Mouse (Mus musculus) ES-Bruce4 (cell line): ENCODE data around the gene Tbkbp1. TPM values are rescaled to one million over a fixed set of nuclear protein-coding genes. Genes with fewer than 3 reads are reported as not detected.

Source experiments
- H3K27ac ChIP-seq: 2 replicates; pipeline ENCODE4 v1.5.1; 2012; ENCODE audit warnings: low read length, inconsistent platforms; ENCODE audit not compliant: insufficient read depth
- H3K27me3 ChIP-seq: 2 replicates; pipeline ENCODE4 v1.6.1; 2012; ENCODE audit warnings: mild to moderate bottlenecking, low read length, inconsistent platforms; ENCODE audit not compliant: control insufficient read depth, poor library complexity, insufficient read depth, severe bottlenecking
- H3K36me3 ChIP-seq: 2 replicates; pipeline ENCODE4 v1.6.1; 2012; ENCODE audit warnings: inconsistent platforms, mild to moderate bottlenecking, low read length, moderate library complexity; ENCODE audit not compliant: control insufficient read depth, poor library complexity, insufficient read depth, severe bottlenecking
- H3K4me1 ChIP-seq: one replicate; pipeline ENCODE4 v1.8.1; 2011; ENCODE audit warnings: low read length; ENCODE audit not compliant: control insufficient read depth, insufficient read depth
- H3K4me3 ChIP-seq: 2 replicates; pipeline ENCODE4 v1.5.1; 2011; ENCODE audit warnings: low read depth, mild to moderate bottlenecking, low read length
- H3K9ac ChIP-seq: 2 replicates; pipeline ENCODE4 v1.6.1; 2012; ENCODE audit warnings: low read depth, mild to moderate bottlenecking, inconsistent platforms; ENCODE audit not compliant: poor library complexity, severe bottlenecking
- H3K9me3 ChIP-seq: replicated peaks from 2 replicates; pipeline ENCODE4 v1.6.1; 2012; ENCODE audit warnings: mild to moderate bottlenecking, low read length, inconsistent platforms; ENCODE audit not compliant: control insufficient read depth, poor library complexity, insufficient read depth, severe bottlenecking
- CTCF ChIP-seq: IDR thresholded peaks from one replicate; pipeline ENCODE4 v1.8.1; 2011; ENCODE audit warnings: low read depth, low read length
- EP300 ChIP-seq: IDR thresholded peaks from 2 replicates; pipeline ENCODE4 v1.6.1; 2011; ENCODE audit warnings: low read depth, low read length; ENCODE audit not compliant: insufficient read depth
- POLR2A ChIP-seq: IDR thresholded peaks from one replicate; pipeline ENCODE4 v1.8.1; 2011; ENCODE audit warnings: low read length; ENCODE audit not compliant: insufficient read depth
- polyA plus RNA-seq: library from polyadenylated mRNA; stranded (reverse); fragments of >200 nt; gene quantifications from 2 replicates; pipeline ENCODE4 v1.2.4, GENCODE M21; 2011; ENCODE audit warnings: low read depth; ENCODE audit not compliant: missing spikeins, insufficient read depth, insufficient read length

Gene Tbkbp1
- polyA plus RNA-seq, 1 experiment: 5.4 TPM

DNA sequence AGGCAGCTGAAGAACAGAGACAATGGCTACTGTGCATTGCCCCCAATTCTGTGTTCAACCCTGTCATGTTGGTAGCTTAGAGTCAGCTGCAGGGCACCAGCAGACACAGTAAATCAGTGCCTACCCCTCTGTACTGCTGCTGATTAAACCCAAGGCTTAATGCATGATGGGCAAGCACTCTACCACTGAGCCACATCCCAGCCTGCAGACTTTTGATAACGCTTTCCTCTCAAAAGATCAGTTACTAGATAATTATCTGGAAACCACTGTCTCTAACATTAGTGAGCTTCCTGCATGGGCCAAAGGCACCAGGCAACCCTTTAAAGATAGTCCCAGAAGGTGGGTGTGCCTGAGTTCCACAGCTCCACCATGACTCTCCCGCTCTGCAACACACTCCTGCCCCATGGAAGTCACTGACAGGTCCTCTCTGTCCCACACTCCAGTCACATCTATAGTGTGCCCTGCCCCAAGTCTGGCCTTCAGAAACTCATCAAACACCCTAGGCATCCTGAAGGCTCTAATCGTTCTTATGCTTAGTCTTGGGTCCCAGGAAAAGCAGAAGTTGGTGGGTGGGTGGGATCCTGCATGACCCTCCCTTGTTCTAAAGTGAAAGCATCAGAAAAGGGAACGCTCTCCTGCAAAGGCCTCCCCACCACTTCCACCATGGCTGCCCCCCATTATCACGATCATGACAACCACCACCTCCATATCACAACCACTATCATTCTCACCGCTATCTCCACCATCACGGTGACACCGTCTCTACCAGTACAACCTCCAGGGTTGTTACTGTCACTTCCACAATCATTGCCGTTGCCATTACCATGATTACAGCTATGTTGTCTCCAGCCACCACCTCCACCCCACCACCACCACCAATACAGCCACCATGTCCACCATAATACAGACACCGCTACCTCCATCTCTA lies 47.9 kb downstream of the Tbkbp1 start:
- no peaks in the 10 kb centered on the region for H3K4me1 ChIP-seq
- no peaks in the 10 kb centered on the region for H3K27me3 ChIP-seq
- no peaks in the 10 kb centered on the region for H3K9me3 ChIP-seq
- H3K27ac ChIP-seq: no peak overlapping the region
- no peaks in the 10 kb centered on the region for H3K36me3 ChIP-seq
- no peak for TF ChIP-seq EP300
- no peak for TF ChIP-seq POLR2A
- no peak for TF ChIP-seq CTCF
- no peak overlapping the region for H3K4me3 ChIP-seq
- H3K9ac ChIP-seq: no peak overlapping the region

- TF ChIP-seq EP300 (no peak), CTCF (peak; percentile 86)
- no peaks in the 10 kb centered on the region for H3K4me1 ChIP-seq
- no peak overlapping the region for H3K4me3 ChIP-seq
- no peak overlapping the region for H3K27ac ChIP-seq
- no peak overlapping the region for H3K9ac ChIP-seq
- no peaks in the 10 kb centered on the region for H3K9me3 ChIP-seq
- H3K36me3 ChIP-seq: no peaks in the 10 kb centered on the region
- no peaks in the 10 kb centered on the region for H3K27me3 ChIP-seq
These were observed 49.6 kb downstream of the Tbkbp1 start for GRCm38 (mm10) chr11:97101722-97102121.

GRCm38 (mm10) chr11:97098791-97099190 lies 52.5 kb downstream of the Tbkbp1 start:
- Histone ChIP-seq H3K9ac (0 out of 2 replicates have a peak overlapping the region, but pooled peaks have one; percentile 12), H3K4me1 (no peaks in the 10 kb centered on the region), H3K9me3 (no peaks in the 10 kb centered on the region), H3K27ac (no peak overlapping the region), H3K27me3 (no peaks in the 10 kb centered on the region), H3K4me3 (peak overlapping the region; percentile 12), H3K36me3 (no peaks in the 10 kb centered on the region)
- TF ChIP-seq POLR2A (no peak), CTCF (no peak), EP300 (no peak)

GRCm38 (mm10) chr11:97094600-97094999 lies 56.7 kb downstream of the Tbkbp1 start:
- no peaks in the 10 kb centered on the region for H3K27me3 ChIP-seq
- H3K9ac ChIP-seq: no peak overlapping the region
- H3K27ac ChIP-seq: no peak overlapping the region
- H3K36me3 ChIP-seq: no peaks in the 10 kb centered on the region
- H3K4me1 ChIP-seq: no peaks in the 10 kb centered on the region
- no peaks in the 10 kb centered on the region for H3K9me3 ChIP-seq
- H3K4me3 ChIP-seq: no peak overlapping the region
- TF ChIP-seq POLR2A (no peak), EP300 (no peak), CTCF (no peak)

GRCm38 (mm10) chr11:97086365-97086764 lies 64.9 kb downstream of the Tbkbp1 start:
- Histone ChIP-seq H3K9ac (no peak overlapping the region), H3K4me3 (no peak overlapping the region), H3K9me3 (no peaks in the 10 kb centered on the region), H3K27me3 (no peaks in the 10 kb centered on the region), H3K4me1 (peaks cover 2% of the 10 kb centered on the region), H3K27ac (no peak overlapping the region), H3K36me3 (no peaks in the 10 kb centered on the region)
- TF ChIP-seq CTCF (no peak), EP300 (no peak), POLR2A (no peak)

Other genes starting within 250 kb of the Tbkbp1 start
- 93.3 and 109 TPM in 2 replicates for gene Cdk5rap3, start 235.0 kb downstream of the Tbkbp1 start, polyA plus RNA-seq
- 10.9 and 11.1 TPM in 2 replicates for gene Prr15l, start 223.4 kb downstream of the Tbkbp1 start, polyA plus RNA-seq
- 23.6 and 24.1 TPM in 2 replicates for gene Pnpo, start 207.5 kb downstream of the Tbkbp1 start, polyA plus RNA-seq
- 29.0 and 30.5 TPM in 2 replicates for gene Sp2, start 168.5 kb downstream of the Tbkbp1 start, polyA plus RNA-seq
- gene Sp6, start 138.1 kb downstream of the Tbkbp1 start, polyA plus RNA-seq: 12.4 and 13.5 TPM in 2 replicates
- gene Scrn2, start 121.6 kb downstream of the Tbkbp1 start, polyA plus RNA-seq: 6.8 and 7.4 TPM in 2 replicates
- 1.5 and 2.4 TPM in 2 replicates for gene Lrrc46, start 110.1 kb downstream of the Tbkbp1 start, polyA plus RNA-seq
- 62.6 and 67.1 TPM in 2 replicates for gene Mrpl10, start 109.9 kb downstream of the Tbkbp1 start, polyA plus RNA-seq
- 8.3 and 9.1 TPM in 2 replicates for gene Osbpl7, start 100.9 kb downstream of the Tbkbp1 start, polyA plus RNA-seq
- 0.24 TPM in 1 of 2 replicates, not detected in the other for gene Tbx21, start 36.2 kb downstream of the Tbkbp1 start, polyA plus RNA-seq
- gene Kpnb1, start 36.4 kb upstream of the Tbkbp1 start, polyA plus RNA-seq: 316 and 345 TPM in 2 replicates
- 213 and 223 TPM in 2 replicates for gene Npepps, start 129.1 kb upstream of the Tbkbp1 start, polyA plus RNA-seq
- 92.7 and 103 TPM in 2 replicates for gene Mrpl45, start 164.2 kb upstream of the Tbkbp1 start, polyA plus RNA-seq
- 0.14 and 0.24 TPM in 2 replicates for gene Gpr179, start 200.6 kb upstream of the Tbkbp1 start, polyA plus RNA-seq
- 21.1 and 25.5 TPM in 2 replicates for gene Socs7, start 211.1 kb upstream of the Tbkbp1 start, polyA plus RNA-seq